ENCODE assay signal across 9 mouse cellular contexts in genomic region chr17:83128843-83129544, GRCm38 (mm10).
DNase-seq lines count a peak whose midpoint lies in the region; ATAC-seq lines count a peak whose summit lies in the region.
"Had no signal": no experiment of that assay in that cellular context is flagged by ENCODE, and none has a peak within 500 bp of the region (broad histone marks: within the 10 kb centered on the region; RNA-seq: fewer than 3 reads in every experiment).

No protein-coding gene starts in this region.

- H3K4me1 ChIP-seq in lung, embryonic 15.5 days, result peaks cover 23% of the 10 kb centered on the region
- H3K4me1 ChIP-seq in embryonic facial prominence, embryonic 14.5 days (ENCODE audit: control insufficient read depth, insufficient read depth, low read length), result peaks cover 27% of the 10 kb centered on the region
- H3K4me1 ChIP-seq: liver, embryonic 15.5 days had no signal

- no peaks in the 10 kb centered on the region for H3K36me3 ChIP-seq in lung, embryonic 15.5 days
- no peaks in the 10 kb centered on the region for H3K36me3 ChIP-seq in embryonic facial prominence, embryonic 14.5 days (ENCODE audit: control insufficient read depth, insufficient read depth, low read length)
- H3K36me3 ChIP-seq: liver, embryonic 15.5 days had no signal

- 0 out of 2 replicates have a peak, but pooled peaks have one; percentile 55 for ATAC-seq in lung, embryonic 15.5 days (ENCODE audit: borderline replicate concordance, extremely low read depth, low FRiP score, low TSS enrichment)
- peak; percentile 90 for ATAC-seq in embryonic facial prominence, embryonic 14.5 days (ENCODE audit: low read depth)
- ATAC-seq in CD4-positive, CD25-positive, alpha-beta regulatory T cell, adult 4 months, result no peak

- 56% methylated on average over 14 of the region's 14 CpGs for WGBS in lung, embryonic 15.5 days
- 41% methylated on average over 14 of the region's 14 CpGs for WGBS in embryonic facial prominence, embryonic 14.5 days

- no peak overlapping the region for H3K4me3 ChIP-seq in lung, embryonic 15.5 days
- no peak overlapping the region for H3K4me3 ChIP-seq in embryonic facial prominence, embryonic 14.5 days (ENCODE audit: low read depth, low read length)
- H3K4me3 ChIP-seq: liver, embryonic 15.5 days had no signal

- H3K27me3 ChIP-seq in lung, embryonic 15.5 days, result no peaks in the 10 kb centered on the region
- peaks cover 14% of the 10 kb centered on the region; the same call in 1 of the 2 replicates for H3K27me3 ChIP-seq in embryonic facial prominence, embryonic 14.5 days (replicated peaks; ENCODE audit: control insufficient read depth, insufficient read depth, low read length)
- H3K27me3 ChIP-seq: liver, embryonic 15.5 days had no signal

- no peak overlapping the region for H3K27ac ChIP-seq in lung, embryonic 15.5 days
- H3K27ac ChIP-seq in embryonic facial prominence, embryonic 14.5 days (replicated peaks; ENCODE audit: low read depth, low read length), result no peak overlapping the region
- H3K27ac ChIP-seq: liver, embryonic 15.5 days had no signal

- H3K9me3 ChIP-seq in lung, embryonic 15.5 days, result no peaks in the 10 kb centered on the region
- no peaks in the 10 kb centered on the region for H3K9me3 ChIP-seq in embryonic facial prominence, embryonic 14.5 days (ENCODE audit: control insufficient read depth, low read length)
- H3K9me3 ChIP-seq: liver, embryonic 15.5 days had no signal

- H3K9ac ChIP-seq in lung, embryonic 15.5 days, result no peak overlapping the region
- H3K9ac ChIP-seq in embryonic facial prominence, embryonic 14.5 days (ENCODE audit: low read depth, low read length), result no peak overlapping the region
- H3K9ac ChIP-seq: liver, embryonic 15.5 days had no signal

- DNase-seq in lung, adult 18-20 months, result no peak
- DNase-seq in embryonic facial prominence, embryonic 14.5 days (ENCODE audit: low spot score), result peak; percentile 87
- peak; percentile 65 to 68 for DNase-seq in layer of hippocampus, adult 8-10 months (ENCODE audit: low spot score in 2 of 2)
- peak; percentile 64 for DNase-seq in retina, embryonic 14.5 days (ENCODE audit: low spot score)
- no peak for DNase-seq in heart, adult 11 months
- no peak for DNase-seq in embryo, embryonic 9.5 days (ENCODE audit: extremely low spot score)

- no peak overlapping the region for H3K4me2 ChIP-seq in lung, embryonic 15.5 days
- peak overlapping the region; percentile 18 for H3K4me2 ChIP-seq in embryonic facial prominence, embryonic 14.5 days (ENCODE audit: low read depth, low read length)
- H3K4me2 ChIP-seq: liver, embryonic 15.5 days had no signal

Comparison
In these comparisons a context has a peak if more than half of its experiments do, and no peak if none do; other contexts are left out.
1. DNase-seq: peak in embryonic facial prominence, embryonic 14.5 days (single experiment), layer of hippocampus, adult 8-10 months (2 of 2) and retina, embryonic 14.5 days (single experiment); none in lung, adult 18-20 months (0 of 2), heart, adult 11 months (single experiment) and embryo, embryonic 9.5 days (single experiment).